21 mouse cellular contexts compared by ENCODE assay signal in genomic region chr14:67146602-67147001, GRCm38 (mm10).
DNase-seq lines count a peak whose midpoint lies in the region; ATAC-seq and TF ChIP-seq lines count a peak whose summit lies in the region.
"Had no signal": no experiment of that assay in that cellular context is flagged by ENCODE, and none has a peak within 500 bp of the region (broad histone marks: within the 10 kb centered on the region; RNA-seq: fewer than 3 reads in every experiment).

No protein-coding gene starts in this region.

- no peak for TF ChIP-seq POLR2A in myocyte (IDR thresholded peaks at IDR 0.05; ENCODE audit: insufficient read length, low read depth)

- H3K4me2 ChIP-seq in lung, embryonic 14.5 days: no peak overlapping the region
- peak overlapping the region; percentile 54 for H3K4me2 ChIP-seq in myocyte (ENCODE audit: low read depth)
- no peak overlapping the region for H3K4me2 ChIP-seq in kidney, embryonic 14.5 days (replicated peaks; ENCODE audit: low read depth, low read length)
- H3K4me2 ChIP-seq: forebrain, embryonic 13.5 days; heart, embryonic 15.5 days; midbrain, embryonic 11.5 days; neural tube, embryonic 15.5 days; stomach, embryonic 15.5 days had no signal

- DNase-seq in gastrocnemius, adult 2 months: peak; percentile 34
- no peak for DNase-seq in gastrocnemius, postnatal 25 days
- peak; percentile 43 for DNase-seq in lung, embryonic 14.5 days
- no peak for DNase-seq in lung, postnatal 14 days
- no peak for DNase-seq in retina, embryonic 14.5 days (ENCODE audit: low spot score)
- DNase-seq: cerebellum, adult 11 months; cerebellum, postnatal 14 days; kidney, postnatal 14 days; layer of hippocampus, postnatal 36 days; left cerebral cortex, postnatal 4 days; spleen, adult 18-20 months; thymus, postnatal 14 days had no signal

- ATAC-seq in lung, embryonic 14.5 days (ENCODE audit: insufficient read depth): no peak
- ATAC-seq in activated CD4-positive, CD25-positive, alpha-beta regulatory T cell, adult 4 months: peak; percentile 76
- no peak for ATAC-seq in kidney, embryonic 14.5 days (ENCODE audit: low FRiP score, low TSS enrichment)
- ATAC-seq: forebrain, embryonic 13.5 days had no signal

- H3K4me3 ChIP-seq in gastrocnemius, adult 2 months: peak overlapping the region; percentile 64
- H3K4me3 ChIP-seq in lung, embryonic 14.5 days (ENCODE audit: low read depth, low read length): no peak overlapping the region
- H3K4me3 ChIP-seq in myocyte: no peak overlapping the region
- H3K4me3 ChIP-seq in kidney, embryonic 14.5 days (ENCODE audit: low read length): no peak overlapping the region
- H3K4me3 ChIP-seq: forebrain, embryonic 13.5 days; heart, embryonic 15.5 days; hindbrain, embryonic 10.5 days; neural tube, embryonic 15.5 days; stomach, embryonic 15.5 days had no signal

- H3K4me1 ChIP-seq in lung, embryonic 14.5 days (ENCODE audit: insufficient read depth): peaks cover 11% of the 10 kb centered on the region
- peaks cover 6% of the 10 kb centered on the region for H3K4me1 ChIP-seq in kidney, embryonic 14.5 days (ENCODE audit: control insufficient read depth, insufficient read depth, low read length)

- H3K27ac ChIP-seq in gastrocnemius, adult 2 months: peak overlapping the region; percentile 75
- H3K27ac ChIP-seq in lung, embryonic 14.5 days (ENCODE audit: low read depth): no peak overlapping the region
- no peak overlapping the region for H3K27ac ChIP-seq in kidney, embryonic 14.5 days (ENCODE audit: low read depth, low read length)
- H3K27ac ChIP-seq: forebrain, embryonic 13.5 days; heart, embryonic 15.5 days; hindbrain, embryonic 10.5 days; neural tube, embryonic 15.5 days; stomach, embryonic 15.5 days had no signal

- 57% methylated on average over 12 of the region's 12 CpGs for WGBS in lung, embryonic 14.5 days
- 54% methylated on average over 12 of the region's 12 CpGs for WGBS in kidney, embryonic 14.5 days

- no peaks in the 10 kb centered on the region for H3K9me3 ChIP-seq in lung, embryonic 14.5 days (ENCODE audit: low read depth, low read length)
- H3K9me3 ChIP-seq in kidney, embryonic 14.5 days (ENCODE audit: control insufficient read depth, low read length): no peaks in the 10 kb centered on the region
- H3K9me3 ChIP-seq: forebrain, embryonic 13.5 days; heart, embryonic 15.5 days; hindbrain, embryonic 10.5 days; neural tube, embryonic 15.5 days; stomach, embryonic 15.5 days had no signal

- no peak for TF ChIP-seq CTCF in gastrocnemius, adult 2 months (IDR thresholded peaks at IDR 0.05)
- TF ChIP-seq CTCF in lung, embryonic 14.5 days (IDR thresholded peaks at IDR 0.05; ENCODE audit: low read depth): no peak

- H3K79me2 ChIP-seq in myocyte (ENCODE audit: control insufficient read depth, insufficient read depth): no peaks in the 10 kb centered on the region

- no peak overlapping the region for H3K9ac ChIP-seq in lung, embryonic 14.5 days
- no peak overlapping the region for H3K9ac ChIP-seq in kidney, embryonic 14.5 days (ENCODE audit: low read depth, low read length)
- H3K9ac ChIP-seq: forebrain, embryonic 13.5 days; heart, embryonic 15.5 days; neural tube, embryonic 15.5 days; stomach, embryonic 15.5 days had no signal

- no peak overlapping the region for H3ac ChIP-seq in myocyte (ENCODE audit: control insufficient read depth, insufficient read length)

- H3K27me3 ChIP-seq in lung, embryonic 14.5 days (ENCODE audit: insufficient read depth, low read length): no peaks in the 10 kb centered on the region
- H3K27me3 ChIP-seq in myocyte (ENCODE audit: control insufficient read depth, insufficient read depth, insufficient read length): peaks cover 11% of the 10 kb centered on the region
- no peaks in the 10 kb centered on the region for H3K27me3 ChIP-seq in kidney, embryonic 14.5 days (ENCODE audit: control insufficient read depth, insufficient read depth, low read length)
- H3K27me3 ChIP-seq: forebrain, embryonic 13.5 days; heart, embryonic 15.5 days; neural tube, embryonic 15.5 days; stomach, embryonic 15.5 days had no signal

- intact Hi-C loops in gastrocnemius, adult 2 months (cut with DNase I): loop anchor here (5.0 kb wide), 1 partner anchor 41 kb away; no protein-coding TSS in a partner anchor

- H3K36me3 ChIP-seq in lung, embryonic 14.5 days (ENCODE audit: insufficient read depth): no peaks in the 10 kb centered on the region
- no peaks in the 10 kb centered on the region for H3K36me3 ChIP-seq in myocyte (ENCODE audit: control insufficient read depth, insufficient read depth)
- no peaks in the 10 kb centered on the region for H3K36me3 ChIP-seq in kidney, embryonic 14.5 days (ENCODE audit: control insufficient read depth, insufficient read depth, low read length)
- H3K36me3 ChIP-seq: heart, embryonic 15.5 days; hindbrain, embryonic 10.5 days; neural tube, embryonic 15.5 days; stomach, embryonic 15.5 days had no signal

TF ChIP-seq in myocyte, 11 proteins besides CTCF, POLR2A, EP300 and RAD21:
- TF ChIP-seq TCF12 (IDR thresholded peaks at IDR 0.05; ENCODE audit: insufficient read depth, poor library complexity, severe bottlenecking) (no peak), MYOG (IDR thresholded peaks at IDR 0.05; ENCODE audit: control insufficient read depth in 1 of 3, insufficient read depth in 1 of 3, insufficient read length in 2 of 3, low read depth in 2 of 3) (peak in 1 of 3 experiments; percentile 78), SRF (IDR thresholded peaks at IDR 0.05; ENCODE audit: control insufficient read depth, insufficient read length, low read depth) (no peak), TCF3 (IDR thresholded peaks at IDR 0.05; ENCODE audit: insufficient read length, low read depth) (no peak), E2F4 (IDR thresholded peaks at IDR 0.05; ENCODE audit: insufficient read depth) (no peak), MYOD1 (IDR thresholded peaks at IDR 0.05; ENCODE audit: control insufficient read depth in 1 of 3, insufficient read length in 2 of 3, low read depth in 2 of 3) (peak in 1 of 3 experiments; percentile 58)

Comparison
In these comparisons a context has a peak if more than half of its experiments do, and no peak if none do; other contexts are left out.
1. DNase-seq: peak in gastrocnemius, adult 2 months (single experiment) and lung, embryonic 14.5 days (single experiment); none in gastrocnemius, postnatal 25 days (single experiment), lung, postnatal 14 days (single experiment) and retina, embryonic 14.5 days (single experiment).